Mouse (Mus musculus) hindbrain, embryonic 15.5 days (tissue): ENCODE results near the gene Fcer1g. TPM values are rescaled to one million over a fixed set of nuclear protein-coding genes. Genes with fewer than 3 reads are reported as not detected.

Experiments used
- ATAC-seq: fragments of 200-750 bp; cut with Nextera tagmentation; 2 replicates; pipeline ENCODE4 v1.8.0; 2017; ENCODE audit warnings: low read depth, moderate number of reproducible peaks, moderate TSS enrichment; ENCODE audit not compliant: low FRiP score
- H3K27ac ChIP-seq: fragments of 300-500 bp; sonication (generic); replicated peaks from 2 replicates; pipeline ENCODE4 v1.5.1; 2015; ENCODE audit warnings: mild to moderate bottlenecking, inconsistent platforms
- H3K27me3 ChIP-seq: fragments of 300-500 bp; sonication (generic); 2 replicates; pipeline ENCODE4 v1.6.1; 2015; ENCODE audit warnings: control low read depth, inconsistent platforms
- H3K36me3 ChIP-seq: fragments of 300-500 bp; sonication (generic); 2 replicates; pipeline ENCODE4 v1.6.1; 2015; ENCODE audit warnings: control low read depth, inconsistent platforms
- H3K4me1 ChIP-seq: fragments of 300-500 bp; sonication (generic); replicated peaks from 2 replicates; pipeline ENCODE4 v1.6.1; 2015; ENCODE audit warnings: control low read depth, inconsistent platforms
- H3K4me2 ChIP-seq: fragments of 300-500 bp; sonication (generic); 2 replicates; pipeline ENCODE4 v1.6.1; 2015; ENCODE audit warnings: moderate library complexity, mild to moderate bottlenecking, inconsistent platforms
- H3K4me3 ChIP-seq: fragments of 300-500 bp; sonication (generic); 2 replicates; pipeline ENCODE4 v1.5.1; 2015; ENCODE audit warnings: mild to moderate bottlenecking, inconsistent platforms
- H3K9ac ChIP-seq: fragments of 300-500 bp; sonication (generic); 2 replicates; pipeline ENCODE4 v1.6.1; 2015; ENCODE audit warnings: inconsistent platforms
- H3K9me3 ChIP-seq: fragments of 300-500 bp; sonication (generic); 2 replicates; pipeline ENCODE4 v1.6.1; 2016; ENCODE audit warnings: control low read depth, inconsistent platforms
- WGBS: fragments of 180-500 bp; shearing (Covaris S2); methylation state at CpG from one replicate; pipeline ENCODE4 v1.1.7; 2015; 5-methylcytosine and 5-hydroxymethylcytosine counted together
- polyA plus RNA-seq: library from polyadenylated mRNA; unstranded; fragments of >200 nt; fragmentation: Nextera tagmentation; extraction: Ambion mirVana; gene quantifications from 2 replicates; pipeline ENCODE4 v1.2.1, GENCODE M21; 2015

Gene Fcer1g
- polyA plus RNA-seq, 1 experiment from 2014 or later: 24.9 TPM

DNA sequence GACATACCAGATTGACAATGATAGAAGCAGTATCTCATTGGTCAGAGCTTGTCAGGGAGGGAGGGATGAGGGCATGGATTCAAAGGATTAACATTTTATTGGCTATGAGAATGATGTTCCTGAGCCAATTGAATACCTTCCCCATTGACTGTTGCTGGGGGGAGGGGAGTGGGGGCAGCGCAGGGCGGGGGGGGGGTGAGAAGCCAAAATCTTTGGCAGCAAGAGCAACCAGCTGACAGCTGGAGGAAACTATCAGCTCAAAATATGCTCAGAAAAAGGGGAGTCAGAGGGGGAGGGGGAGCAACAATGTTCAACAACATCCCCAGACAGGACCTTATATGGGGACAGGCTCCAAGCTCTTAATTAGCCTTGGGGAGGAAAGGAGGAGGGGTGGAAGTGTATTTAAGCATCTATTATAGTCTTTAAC is 29.0 kb upstream of the Fcer1g start:
- 5% methylated on average over 2 of the region's 2 CpGs for WGBS
- Histone ChIP-seq H3K4me1 (peaks cover 16% of the 10 kb centered on the region), H3K4me3 (peak overlapping the region; percentile 34; the same call in 1 of the 2 replicates), H3K36me3 (no peaks in the 10 kb centered on the region), H3K27ac (peak overlapping the region; percentile 87), H3K27me3 (no peaks in the 10 kb centered on the region), H3K9me3 (no peaks in the 10 kb centered on the region), H3K4me2 (peak overlapping the region; percentile 63), H3K9ac (no peak overlapping the region)
- peak; percentile 94 for ATAC-seq

DNA sequence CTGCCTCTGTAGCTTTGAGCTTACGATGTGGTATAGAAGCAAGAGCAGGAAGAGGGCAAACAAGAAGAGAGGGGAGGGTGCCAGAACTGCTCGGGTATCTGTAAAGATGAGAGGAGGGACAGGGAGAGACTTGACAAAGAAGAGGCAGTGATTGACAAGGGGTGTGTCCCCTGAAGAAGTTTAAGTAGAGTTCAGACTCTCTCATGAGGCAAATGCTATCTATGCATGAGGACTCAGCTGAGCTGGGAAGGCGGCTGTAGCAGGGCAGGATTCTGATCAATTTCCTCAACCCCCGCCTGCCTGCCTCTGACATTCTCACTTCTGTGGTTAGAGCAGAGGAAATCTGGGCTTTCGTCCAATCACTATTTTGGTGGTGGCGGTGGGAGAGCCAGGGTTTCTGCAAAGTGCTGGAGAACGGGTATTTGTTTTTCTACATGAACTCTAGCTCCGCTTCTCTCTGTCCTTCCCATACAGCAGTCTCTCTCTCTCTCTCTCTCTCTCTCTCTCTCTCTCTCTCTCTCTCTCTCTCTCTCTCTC is 28.5 kb upstream of the Fcer1g start:
- Histone ChIP-seq H3K9ac (peak overlapping the region; percentile 31; the same call in 1 of the 2 replicates), H3K27me3 (no peaks in the 10 kb centered on the region), H3K4me2 (peak overlapping the region; percentile 63), H3K4me3 (peak overlapping the region; percentile 34), H3K27ac (peak overlapping the region; percentile 87), H3K36me3 (no peaks in the 10 kb centered on the region), H3K4me1 (peaks cover 16% of the 10 kb centered on the region), H3K9me3 (no peaks in the 10 kb centered on the region)
- WGBS: 3% methylated on average over 8 of the region's 8 CpGs
- peak; percentile 82 for ATAC-seq

DNA sequence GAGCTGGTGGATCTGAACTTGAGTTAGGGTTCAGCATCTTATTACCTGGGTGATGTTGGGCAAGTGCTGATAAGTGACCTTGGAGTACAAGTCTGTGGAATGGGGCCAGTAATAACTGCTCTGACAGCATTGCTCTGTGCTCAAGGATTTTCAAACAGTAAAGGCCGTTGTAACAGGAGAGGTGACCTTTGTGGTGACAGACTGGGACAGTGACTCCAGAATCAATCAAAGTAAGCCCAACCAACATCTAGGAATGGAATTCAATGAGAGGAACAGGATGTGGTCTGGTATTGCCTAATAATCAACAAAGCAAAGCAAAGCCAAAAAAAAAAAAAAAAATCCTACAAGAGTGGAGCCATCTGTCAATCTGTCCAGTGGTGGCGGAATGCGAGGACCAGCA is 26.2 kb upstream of the Fcer1g start:
- no peak overlapping the region for H3K4me3 ChIP-seq
- no peak overlapping the region for H3K4me2 ChIP-seq
- no peaks in the 10 kb centered on the region for H3K36me3 ChIP-seq
- no peak overlapping the region for H3K9ac ChIP-seq
- peaks cover 16% of the 10 kb centered on the region for H3K4me1 ChIP-seq
- no peak overlapping the region for H3K27ac ChIP-seq
- no peaks in the 10 kb centered on the region for H3K9me3 ChIP-seq
- no peaks in the 10 kb centered on the region for H3K27me3 ChIP-seq
- no peak for ATAC-seq
- 85% methylated on average over 3 of the region's 3 CpGs for WGBS

DNA sequence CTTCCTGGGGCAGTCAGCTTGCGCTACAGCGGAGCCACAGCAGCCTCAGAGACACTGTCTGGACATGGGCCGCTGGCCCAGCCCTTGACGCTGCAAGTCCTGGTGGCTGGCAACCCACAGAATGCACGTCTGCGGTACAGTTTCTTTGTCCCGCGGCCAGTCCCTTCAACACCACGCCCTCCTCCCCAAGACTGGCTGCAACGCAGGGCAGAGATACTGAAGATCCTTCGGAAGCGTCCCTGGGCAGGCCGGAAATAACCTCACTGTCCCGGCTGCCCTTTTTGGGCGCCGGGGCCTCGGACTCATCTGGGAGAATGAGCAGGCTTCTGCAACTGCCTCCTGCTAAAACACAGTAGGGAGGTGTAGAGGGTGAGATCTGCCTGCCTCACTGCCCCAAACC is 24.8 kb upstream of the Fcer1g start:
- no peak overlapping the region for H3K4me3 ChIP-seq
- H3K9ac ChIP-seq: no peak overlapping the region
- H3K27ac ChIP-seq: no peak overlapping the region
- ATAC-seq: no peak
- no peak overlapping the region for H3K4me2 ChIP-seq
- H3K4me1 ChIP-seq: peaks cover 16% of the 10 kb centered on the region
- no peaks in the 10 kb centered on the region for H3K9me3 ChIP-seq
- no peaks in the 10 kb centered on the region for H3K36me3 ChIP-seq
- H3K27me3 ChIP-seq: no peaks in the 10 kb centered on the region
- whole genome bisulfite sequencing: 77% methylated on average over 17 of the region's 17 CpGs

DNA sequence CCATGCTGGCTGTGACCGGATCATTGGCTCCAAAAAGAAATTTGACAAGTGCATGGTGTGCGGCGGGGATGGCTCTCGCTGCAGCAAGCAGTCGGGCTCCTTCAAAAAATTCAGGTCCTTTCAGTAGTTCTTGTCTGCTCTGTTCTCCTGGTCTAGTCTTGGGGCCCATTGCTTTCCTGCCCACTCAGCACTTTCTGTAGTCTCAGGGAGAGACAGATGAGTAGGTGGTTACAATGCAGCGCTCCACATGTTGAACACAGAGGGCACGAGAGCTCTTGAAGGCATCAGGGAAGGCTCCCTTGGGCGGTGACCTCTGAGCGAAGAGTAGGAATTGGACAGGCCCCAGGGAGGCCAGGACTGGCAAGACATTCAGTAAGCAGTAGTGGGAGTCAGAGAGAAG is 23.6 kb upstream of the Fcer1g start:
- WGBS: 82% methylated on average over 9 of the region's 9 CpGs
- no peaks in the 10 kb centered on the region for H3K27me3 ChIP-seq
- peaks cover 11% of the 10 kb centered on the region for H3K4me1 ChIP-seq
- H3K27ac ChIP-seq: no peak overlapping the region
- ATAC-seq: no peak
- H3K9me3 ChIP-seq: no peaks in the 10 kb centered on the region
- H3K36me3 ChIP-seq: no peaks in the 10 kb centered on the region
- no peak overlapping the region for H3K4me3 ChIP-seq
- H3K9ac ChIP-seq: no peak overlapping the region
- H3K4me2 ChIP-seq: no peak overlapping the region

DNA sequence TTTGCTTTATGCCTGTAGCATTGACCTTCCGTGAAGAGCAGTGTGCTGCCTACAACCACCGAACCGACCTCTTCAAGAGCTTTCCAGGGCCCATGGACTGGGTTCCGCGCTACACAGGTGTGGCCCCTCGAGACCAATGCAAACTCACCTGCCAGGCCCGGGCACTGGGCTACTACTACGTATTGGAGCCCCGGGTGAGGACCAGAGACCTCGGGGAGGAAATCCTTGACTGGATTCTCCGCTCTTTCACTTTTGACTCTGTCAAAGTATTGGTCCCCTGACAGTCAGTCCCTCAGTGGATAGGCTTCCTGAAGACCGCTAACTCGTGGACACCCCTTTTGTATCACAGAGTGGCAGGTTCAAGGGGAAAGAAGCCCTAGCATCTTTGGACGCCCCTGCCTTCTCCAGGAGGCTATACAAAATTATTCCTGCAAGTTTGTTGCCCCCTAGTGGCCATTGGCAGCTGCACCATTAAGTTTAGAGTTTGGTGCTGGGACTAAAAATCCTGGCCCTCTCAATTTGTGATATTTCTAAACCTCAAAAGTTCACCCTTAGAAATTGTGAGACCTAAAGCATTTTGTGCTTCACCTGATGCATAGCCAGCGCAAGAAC is 22.9 kb upstream of the Fcer1g start:
- Histone ChIP-seq H3K9ac (no peak overlapping the region), H3K4me2 (no peak overlapping the region), H3K4me3 (no peak overlapping the region), H3K27me3 (no peaks in the 10 kb centered on the region), H3K4me1 (peaks cover 9% of the 10 kb centered on the region), H3K36me3 (no peaks in the 10 kb centered on the region), H3K27ac (no peak overlapping the region), H3K9me3 (no peaks in the 10 kb centered on the region)
- ATAC-seq: no peak; the same call in 1 of the 2 replicates
- WGBS: 72% methylated on average over 15 of the region's 15 CpGs

DNA sequence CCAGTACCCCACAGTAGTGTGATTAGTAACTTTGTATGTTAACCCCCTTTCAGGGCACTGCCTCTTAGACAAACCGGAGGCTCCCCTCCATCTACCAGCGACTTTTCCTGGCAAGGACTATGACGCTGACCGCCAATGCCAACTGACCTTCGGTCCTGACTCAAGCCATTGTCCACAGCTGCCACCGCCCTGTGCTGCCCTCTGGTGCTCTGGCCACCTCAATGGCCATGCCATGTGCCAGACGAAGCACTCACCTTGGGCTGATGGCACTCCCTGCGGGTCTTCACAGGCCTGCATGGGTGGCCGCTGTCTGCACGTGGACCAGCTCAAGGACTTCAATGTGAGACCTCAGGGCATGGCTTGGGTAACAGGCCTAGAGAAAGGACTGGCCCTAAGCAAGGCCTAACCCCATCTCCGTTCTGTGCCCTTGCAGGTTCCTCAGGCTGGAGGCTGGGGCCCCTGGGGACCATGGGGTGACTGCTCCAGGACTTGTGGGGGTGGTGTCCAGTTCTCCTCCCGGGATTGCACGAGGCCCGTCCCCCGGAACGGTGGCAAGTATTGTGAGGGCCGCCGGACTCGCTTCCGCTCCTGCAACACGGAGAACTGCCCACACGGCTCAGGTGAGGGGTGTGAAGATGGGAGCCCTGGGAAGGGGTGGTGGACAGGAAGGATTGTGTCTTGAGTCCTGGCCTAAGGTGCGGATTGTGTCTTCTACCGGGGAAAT is 22.1 kb upstream of the Fcer1g start:
- Histone ChIP-seq H3K36me3 (no peaks in the 10 kb centered on the region), H3K9me3 (no peaks in the 10 kb centered on the region), H3K4me2 (no peak overlapping the region), H3K27me3 (no peaks in the 10 kb centered on the region), H3K9ac (no peak overlapping the region), H3K4me3 (no peak overlapping the region), H3K27ac (no peak overlapping the region), H3K4me1 (peaks cover 15% of the 10 kb centered on the region)
- ATAC-seq: no peak
- WGBS: 91% methylated on average over 24 of the region's 24 CpGs

DNA sequence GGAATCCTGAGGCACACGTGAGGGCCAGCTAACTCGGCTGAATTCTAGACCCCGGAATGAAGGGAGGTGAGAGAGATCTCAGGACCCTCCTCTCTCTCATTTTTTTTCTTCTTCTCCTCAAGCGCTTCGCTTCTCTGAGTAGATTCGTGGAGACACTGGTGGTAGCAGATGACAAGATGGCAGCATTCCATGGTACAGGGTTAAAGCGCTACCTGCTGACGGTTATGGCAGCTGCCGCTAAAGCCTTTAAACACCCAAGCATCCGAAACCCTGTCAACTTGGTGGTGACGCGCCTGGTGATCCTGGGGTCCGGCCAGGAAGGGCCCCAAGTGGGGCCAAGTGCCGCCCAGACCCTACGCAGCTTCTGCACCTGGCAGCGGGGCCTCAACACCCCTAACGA is 18.2 kb upstream of the Fcer1g start:
- Histone ChIP-seq H3K9ac (no peak overlapping the region), H3K4me3 (no peak overlapping the region), H3K36me3 (no peaks in the 10 kb centered on the region), H3K27ac (no peak overlapping the region; the same call in 1 of the 2 replicates), H3K27me3 (no peaks in the 10 kb centered on the region), H3K4me1 (peaks cover 35% of the 10 kb centered on the region), H3K4me2 (peak overlapping the region; percentile 50), H3K9me3 (no peaks in the 10 kb centered on the region)
- WGBS: 51% methylated on average over 17 of the region's 17 CpGs
- ATAC-seq: no peak

DNA sequence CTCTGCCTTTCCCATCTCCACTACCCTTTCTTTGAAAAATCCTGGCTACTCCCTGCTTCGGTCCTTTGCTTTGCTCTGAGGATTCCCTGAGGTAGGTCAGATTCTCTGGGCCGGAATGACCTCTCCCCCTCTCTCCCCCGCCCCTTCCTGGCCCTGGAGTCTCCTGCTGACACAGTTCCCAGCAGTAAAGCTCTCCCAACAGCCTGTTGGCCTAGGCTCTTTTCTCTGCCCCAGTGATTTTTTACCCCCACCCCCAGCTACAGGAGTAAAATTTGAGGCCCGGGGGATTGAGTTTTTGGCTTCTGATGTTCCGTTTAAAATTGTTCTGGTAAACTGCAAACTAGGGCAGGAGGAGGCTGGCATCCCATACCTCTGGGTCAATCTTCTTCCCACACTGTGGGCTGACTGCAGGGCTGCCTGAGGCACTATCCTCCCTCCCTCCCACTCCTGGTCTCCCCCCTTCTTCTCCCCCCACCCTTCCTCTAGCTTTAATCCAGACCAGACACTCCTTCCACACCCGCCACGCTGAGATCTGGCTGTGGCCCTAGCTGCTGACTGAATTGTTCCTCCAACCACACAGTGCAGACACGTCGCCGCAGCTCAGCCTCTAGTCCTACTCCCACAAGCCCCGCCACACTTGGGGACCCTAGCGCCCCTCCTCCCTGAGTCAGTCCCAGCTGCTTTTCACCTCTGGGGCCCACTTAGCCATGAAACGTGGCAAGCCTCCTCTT is 17.6 kb upstream of the Fcer1g start:
- no peaks in the 10 kb centered on the region for H3K36me3 ChIP-seq
- no peak for ATAC-seq
- H3K4me3 ChIP-seq: peak overlapping the region; percentile 28; the same call in 1 of the 2 replicates
- H3K27me3 ChIP-seq: no peaks in the 10 kb centered on the region
- H3K9ac ChIP-seq: no peak overlapping the region
- H3K4me1 ChIP-seq: peaks cover 36% of the 10 kb centered on the region
- H3K4me2 ChIP-seq: peak overlapping the region; percentile 50
- WGBS: 3% methylated on average over 13 of the region's 13 CpGs
- H3K27ac ChIP-seq: peak overlapping the region; percentile 6; the same call in 1 of the 2 replicates
- H3K9me3 ChIP-seq: no peaks in the 10 kb centered on the region

DNA sequence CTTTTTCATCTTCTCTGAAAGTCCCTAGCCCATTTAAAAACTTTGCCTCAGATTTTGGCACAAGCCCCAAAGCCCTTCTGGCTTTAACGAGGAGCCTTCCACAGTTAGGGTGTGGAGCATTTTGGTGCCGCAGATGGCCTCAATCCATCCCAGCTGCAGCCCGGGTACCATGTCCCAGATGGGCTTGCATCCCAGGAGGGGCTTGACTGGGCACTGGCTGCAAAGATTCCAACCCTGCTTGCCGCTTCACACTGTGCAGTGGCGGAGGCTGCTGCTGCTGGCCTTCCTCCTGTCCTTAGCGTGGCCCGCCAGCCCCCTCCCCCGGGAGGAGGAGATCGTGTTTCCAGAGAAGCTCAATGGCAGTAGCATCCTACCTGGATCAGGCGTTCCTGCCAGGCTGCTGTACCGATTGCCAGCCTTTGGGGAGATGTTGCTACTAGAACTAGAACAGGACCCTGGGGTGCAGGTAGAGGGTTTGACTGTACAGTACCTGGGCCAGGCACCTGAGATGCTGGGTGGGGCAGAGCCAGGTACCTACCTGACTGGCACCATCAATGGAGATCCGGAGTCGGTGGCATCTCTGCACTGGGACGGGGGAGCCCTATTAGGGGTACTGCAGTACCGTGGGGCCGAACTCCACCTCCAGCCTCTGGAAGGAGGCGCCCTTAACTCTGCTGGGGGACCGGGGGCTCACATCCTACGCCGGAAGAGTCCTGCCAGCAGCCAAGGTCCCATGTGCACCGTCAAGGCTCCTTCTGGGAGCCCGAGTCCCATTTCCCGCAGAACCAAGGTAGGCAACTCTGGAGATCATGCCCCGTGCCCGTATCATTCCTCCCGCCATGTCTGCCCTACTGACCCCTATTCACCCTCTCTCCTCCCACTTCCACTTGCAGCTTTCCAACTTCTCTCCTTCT is 16.8 kb upstream of the Fcer1g start, which contains the start of gene Ndufs2:
Ndufs2 (minus strand) TSS at position 709 of the 914 bp plus-strand sequence.
- no peaks in the 10 kb centered on the region for H3K36me3 ChIP-seq
- peak within 1 kb of the TSS; percentile 28 for H3K4me3 ChIP-seq
- H3K4me2 ChIP-seq: peak within 1 kb of the TSS; percentile 50
- H3K27me3 ChIP-seq: no peaks in the 10 kb centered on the region
- 14% methylated on average over 26 of the region's 26 CpGs for WGBS
- 0 out of 2 replicates have a peak, but pooled peaks have one; percentile 17 for ATAC-seq
- H3K9ac ChIP-seq: peak within 1 kb of the TSS; percentile 16; the same call in 1 of the 2 replicates
- H3K4me1 ChIP-seq: peaks cover 42% of the 10 kb centered on the region
- peak within 1 kb of the TSS; percentile 72 for H3K27ac ChIP-seq
- H3K9me3 ChIP-seq: no peaks in the 10 kb centered on the region
